Mouse (Mus musculus) cerebellum, adult 2 months (tissue): ENCODE measurements around the gene Hoxa9. TPM values are rescaled to one million over a fixed set of nuclear protein-coding genes. Genes with fewer than 3 reads are reported as not detected.

Experiments
- DNase-seq, 2 experiments: peaks; one replicate each; pipeline ENCODE4 v3.0.0; 2021
- H3K27ac ChIP-seq: fragments of 200-500 bp; 2 replicates; pipeline ENCODE4 v1.5.1; 2012; ENCODE audit warnings: low read length, control low read depth, inconsistent platforms; ENCODE audit not compliant: insufficient read depth
- H3K27me3 ChIP-seq: fragments of 200-500 bp; 2 replicates; pipeline ENCODE4 v1.6.1; 2012; ENCODE audit warnings: inconsistent platforms, mild to moderate bottlenecking, low read length, moderate library complexity; ENCODE audit not compliant: control insufficient read depth, insufficient read depth
- H3K4me1 ChIP-seq: fragments of 200-500 bp; 2 replicates; pipeline ENCODE4 v1.6.1; 2011; ENCODE audit warnings: low read length; ENCODE audit not compliant: control insufficient read depth, insufficient read depth
- H3K4me3 ChIP-seq: fragments of 200-500 bp; replicated peaks from 2 replicates; pipeline ENCODE3; 2011; ENCODE audit warnings: mild to moderate bottlenecking, low read depth, low read length, control low read depth; ENCODE audit not compliant: insufficient read depth
- CTCF ChIP-seq: fragments of 200-500 bp; IDR thresholded peaks from 2 replicates; pipeline ENCODE4 v1.5.1; 2011; ENCODE audit warnings: low read depth, mild to moderate bottlenecking, control low read depth, low read length, moderate library complexity, borderline replicate concordance; ENCODE audit not compliant: insufficient read depth
- POLR2A ChIP-seq: fragments of 200-500 bp; IDR thresholded peaks from 2 replicates; pipeline ENCODE4 v1.6.1; 2011; ENCODE audit warnings: low read length, control low read depth, borderline replicate concordance; ENCODE audit not compliant: insufficient read depth
- WGBS: fragments of 180-500 bp; shearing (Covaris S2); methylation state at CpG from one replicate; pipeline ENCODE4 v1.1.7; 2018; 5-methylcytosine and 5-hydroxymethylcytosine counted together
- polyA plus RNA-seq: library from polyadenylated mRNA; depleted of rRNA; stranded (reverse); fragments of >200 nt; gene quantifications from 2 replicates; pipeline ENCODE4 v1.2.3, GENCODE M21; 2012

Hoxa9 gene
- polyA plus RNA-seq, 1 experiment = not detected

GRCm38 (mm10) chr6:52265306-52265912 lies 34.5 kb upstream of the Hoxa9 start:
- H3K27me3 ChIP-seq = peaks cover 36% of the 10 kb centered on the region; the same call in 1 of the 2 replicates
- no peak for DNase-seq
- H3K4me1 ChIP-seq = no peaks in the 10 kb centered on the region
- WGBS = 3% methylated on average over 18 of the region's 18 CpGs
- TF ChIP-seq CTCF = no peak
- H3K27ac ChIP-seq = no peak overlapping the region
- no peak overlapping the region for H3K4me3 ChIP-seq

DNA sequence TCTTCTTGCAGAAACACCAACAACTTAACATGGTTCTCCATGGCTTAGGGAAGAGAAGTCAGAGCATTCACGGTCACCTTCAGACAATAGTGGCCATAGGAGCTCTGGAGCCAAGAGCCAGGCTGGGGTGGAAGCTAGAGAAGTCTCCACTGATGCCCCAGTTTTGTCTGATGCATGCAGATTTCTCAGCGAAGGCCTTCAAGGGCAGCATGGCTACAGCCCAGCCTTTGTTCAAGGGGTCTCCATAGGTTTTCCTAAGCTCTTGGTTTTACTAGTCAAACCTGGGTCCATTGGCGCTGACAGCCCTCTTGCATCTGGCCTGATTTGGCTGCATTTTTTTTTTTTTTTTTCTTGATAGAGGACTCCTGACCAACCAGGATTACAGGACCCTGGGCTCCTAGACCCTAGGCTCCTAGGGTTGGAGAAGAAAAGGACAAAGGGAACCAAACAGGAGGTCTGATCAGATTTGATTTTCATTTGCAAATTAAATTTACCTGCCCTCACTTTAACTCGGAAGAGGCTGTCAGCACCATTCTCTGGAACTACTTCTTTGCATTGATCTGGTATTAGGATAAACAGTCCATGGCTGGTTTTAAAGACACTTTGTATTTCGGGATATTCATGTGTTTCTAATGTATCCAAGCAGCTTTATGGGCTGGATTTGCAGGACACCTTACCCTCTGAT lies 33.4 kb upstream of the Hoxa9 start:
- Histone ChIP-seq H3K4me1 (no peaks in the 10 kb centered on the region), H3K27me3 (peaks cover 37% of the 10 kb centered on the region; the same call in 1 of the 2 replicates), H3K27ac (no peak overlapping the region), H3K4me3 (no peak overlapping the region)
- no peak for DNase-seq
- TF ChIP-seq CTCF = no peak
- TF ChIP-seq POLR2A = no peak
- WGBS = 4% methylated on average over 5 of the region's 5 CpGs

DNA sequence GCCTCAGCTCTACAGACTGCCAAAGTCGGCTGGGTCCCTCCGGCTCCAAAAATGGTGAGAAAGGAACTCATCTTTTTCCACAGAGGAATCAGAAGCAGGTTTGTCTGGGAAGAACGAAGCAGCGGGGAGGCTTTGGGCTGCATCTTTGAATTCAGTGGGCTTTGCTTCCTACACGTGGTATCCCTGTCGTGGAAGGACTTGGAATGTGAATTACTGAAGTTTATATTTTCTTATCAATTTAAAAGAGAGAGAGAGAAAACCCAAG lies 32.4 kb upstream of the Hoxa9 start:
- no peak for TF ChIP-seq POLR2A
- no peak for TF ChIP-seq CTCF
- H3K27me3 ChIP-seq = peaks cover 38% of the 10 kb centered on the region; the same call in 1 of the 2 replicates
- H3K27ac ChIP-seq = no peak overlapping the region
- DNase-seq = no peak
- WGBS = 2% methylated on average over 6 of the region's 6 CpGs
- H3K4me3 ChIP-seq = no peak overlapping the region
- no peaks in the 10 kb centered on the region for H3K4me1 ChIP-seq

DNA sequence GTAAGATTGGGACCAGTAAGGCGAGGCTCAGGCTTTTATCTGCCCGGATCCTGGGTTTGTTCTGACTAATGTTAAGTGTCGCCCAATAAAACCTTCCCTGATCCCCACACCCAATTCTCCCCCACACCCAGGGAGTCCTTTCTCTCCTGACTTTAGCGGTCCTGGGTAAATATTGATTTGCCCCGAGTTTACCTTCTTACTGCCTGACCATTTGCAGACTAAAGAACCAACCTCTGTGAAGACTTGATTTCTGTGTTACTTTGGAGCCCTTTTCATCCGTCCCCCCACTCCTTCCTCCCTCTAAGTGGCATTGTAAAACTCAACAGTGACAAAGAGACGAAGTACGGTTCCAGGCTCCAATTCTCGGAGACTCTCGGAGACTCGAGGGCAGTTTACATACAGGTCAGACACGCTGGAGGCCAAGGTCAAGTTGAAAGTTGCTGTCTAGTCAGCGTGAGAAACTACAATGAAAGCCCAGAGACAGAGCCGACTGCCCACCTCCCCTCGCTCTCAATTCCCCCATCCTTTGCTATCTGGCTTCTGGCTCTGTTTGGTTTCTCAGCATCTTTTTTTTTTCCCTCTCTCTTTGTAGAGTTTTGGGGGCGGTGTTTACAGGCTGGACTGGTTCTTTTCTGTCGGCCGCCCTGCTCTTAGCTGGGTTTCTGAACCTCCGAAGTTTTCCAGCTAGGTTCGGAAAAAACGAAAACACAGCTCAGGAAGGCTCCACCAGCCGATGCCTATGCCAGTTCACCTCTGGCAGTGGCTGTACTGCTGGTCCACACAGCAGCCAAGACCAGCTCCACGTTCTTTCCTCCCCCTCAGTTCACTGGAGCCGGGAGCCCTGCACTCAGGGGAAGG lies 31.8 kb upstream of the Hoxa9 start:
- WGBS = 5% methylated on average over 24 of the region's 24 CpGs
- DNase-seq = no peak
- no peak overlapping the region for H3K27ac ChIP-seq
- H3K4me3 ChIP-seq = no peak overlapping the region
- peaks cover 38% of the 10 kb centered on the region; the same call in 1 of the 2 replicates for H3K27me3 ChIP-seq
- no peaks in the 10 kb centered on the region for H3K4me1 ChIP-seq
- TF ChIP-seq CTCF (no peak), POLR2A (no peak)

GRCm38 (mm10) chr6:52261751-52262462 lies 31.0 kb upstream of the Hoxa9 start:
- DNase-seq = no peak
- Histone ChIP-seq H3K27ac (no peak overlapping the region), H3K4me1 (no peaks in the 10 kb centered on the region), H3K27me3 (peaks cover 37% of the 10 kb centered on the region; the same call in 1 of the 2 replicates), H3K4me3 (no peak overlapping the region)
- TF ChIP-seq CTCF = no peak
- TF ChIP-seq POLR2A = no peak
- WGBS = 4% methylated on average over 9 of the region's 9 CpGs

GRCm38 (mm10) chr6:52260654-52261575 lies 30.0 kb upstream of the Hoxa9 start, which contains the start of gene Hoxa13:
Gene Hoxa13, minus strand, starts transcription at chr6:52260880.
- H3K4me3 ChIP-seq = no peak within 1 kb of the TSS
- no peak for TF ChIP-seq POLR2A
- TF ChIP-seq CTCF = no peak

More at GRCm38 (mm10) chr6:52260654-52261575, 30.0 kb upstream of the Hoxa9 start, which contains the start of gene Hoxa13:
- H3K4me1 ChIP-seq = no peaks in the 10 kb centered on the region
- H3K27ac ChIP-seq = no peak within 1 kb of the TSS
- WGBS = 2% methylated on average over 53 of the region's 72 CpGs
- DNase-seq = no peak
- H3K27me3 ChIP-seq = peaks cover 32% of the 10 kb centered on the region; the same call in 1 of the 2 replicates
